In the genomic region with DNA sequence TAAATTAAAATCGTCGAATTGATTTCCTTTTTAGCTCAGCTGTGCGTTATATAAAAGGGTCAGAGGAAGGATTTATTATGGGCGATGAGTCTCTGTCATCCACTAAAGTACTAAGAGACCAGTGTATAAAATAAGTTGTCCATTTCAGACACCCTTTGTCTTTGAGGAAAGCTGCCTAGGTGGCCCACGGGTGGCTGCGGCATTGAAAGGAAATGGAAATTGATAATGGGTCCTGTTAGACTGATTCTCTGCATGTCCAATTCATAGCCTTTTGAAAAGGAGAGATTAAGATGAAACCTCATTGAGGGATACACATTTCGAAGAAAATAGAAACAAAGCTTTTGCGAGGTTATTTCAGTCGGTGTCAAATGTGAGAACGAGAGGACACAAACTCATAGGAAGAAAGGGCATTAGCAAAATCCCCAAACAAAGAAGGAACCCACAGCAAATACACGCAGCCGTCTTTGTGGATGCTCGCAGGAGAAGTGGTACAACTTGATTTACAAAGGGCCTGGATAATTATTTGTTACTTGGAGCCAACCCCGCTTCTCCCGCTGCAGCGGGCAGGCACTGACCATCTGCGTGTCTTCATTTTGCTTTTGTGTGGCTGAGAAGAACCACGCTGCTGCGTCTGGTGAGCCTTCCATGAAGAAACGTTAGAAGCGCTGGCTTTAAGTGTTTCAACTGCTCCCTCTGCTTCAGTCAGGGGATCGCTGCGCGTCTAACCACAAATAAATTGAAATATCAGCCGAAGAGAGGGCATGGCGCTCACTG, we compare ENCODE assay signal across 8 mouse cellular contexts.
DNase-seq lines count a peak whose midpoint lies in the region; ATAC-seq and TF ChIP-seq lines count a peak whose summit lies in the region.

No protein-coding gene starts in this region.

- no peaks in the 10 kb centered on the region for H3K9me3 ChIP-seq in embryonic facial prominence, embryonic 10.5 days
- no peaks in the 10 kb centered on the region for H3K9me3 ChIP-seq in hindbrain, embryonic 16.5 days (ENCODE audit: control insufficient read depth, low read length)

- peak; percentile 30; the same call in 1 of the 2 replicates for ATAC-seq in hindbrain, embryonic 16.5 days

- no peak for TF ChIP-seq POLR2A in olfactory bulb, adult 2 months (IDR thresholded peaks at IDR 0.05; ENCODE audit: insufficient read depth, low read depth, low read length)
- TF ChIP-seq POLR2A in kidney, adult 2 months (IDR thresholded peaks at IDR 0.05; ENCODE audit: low read depth, low read length) = no peak

- peaks cover 10% of the 10 kb centered on the region for H3K4me1 ChIP-seq in embryonic facial prominence, embryonic 10.5 days
- no peaks in the 10 kb centered on the region; the same call in 1 of the 2 replicates for H3K4me1 ChIP-seq in hindbrain, embryonic 16.5 days (ENCODE audit: control insufficient read depth, insufficient read depth, low read depth, low read length)
- H3K4me1 ChIP-seq in olfactory bulb, adult 2 months (ENCODE audit: control insufficient read depth, insufficient read depth, low read length) = peaks cover 3% of the 10 kb centered on the region; the same call in 1 of the 2 replicates
- H3K4me1 ChIP-seq in kidney, adult 2 months (ENCODE audit: control insufficient read depth, insufficient read depth, low read length) = no peaks in the 10 kb centered on the region

- H3K4me3 ChIP-seq in embryonic facial prominence, embryonic 10.5 days = no peak overlapping the region; the same call in 1 of the 2 replicates
- peak overlapping the region; percentile 10; the same call in 1 of the 2 replicates for H3K4me3 ChIP-seq in hindbrain, embryonic 16.5 days (ENCODE audit: low read length)
- peak overlapping the region; percentile 19 for H3K4me3 ChIP-seq in olfactory bulb, adult 2 months (ENCODE audit: insufficient read depth, low read depth, low read length)
- no peak overlapping the region for H3K4me3 ChIP-seq in kidney, adult 2 months (ENCODE audit: insufficient read depth, low read depth, low read length)

- no peaks in the 10 kb centered on the region for H3K36me3 ChIP-seq in embryonic facial prominence, embryonic 10.5 days (replicated peaks)
- H3K36me3 ChIP-seq in hindbrain, embryonic 16.5 days (ENCODE audit: control insufficient read depth, insufficient read depth, low read length) = no peaks in the 10 kb centered on the region
- H3K36me3 ChIP-seq in kidney, adult 2 months (ENCODE audit: control insufficient read depth, insufficient read depth, low read length) = no peaks in the 10 kb centered on the region

- no peak for TF ChIP-seq CTCF in olfactory bulb, adult 2 months (IDR thresholded peaks at IDR 0.05; ENCODE audit: insufficient read depth, low read depth, low read length)
- no peak for TF ChIP-seq CTCF in kidney, adult 2 months (conservative IDR thresholded peaks at IDR 0.05; ENCODE audit: insufficient read depth, insufficient read length, low read depth, low read length)

- WGBS in embryonic facial prominence, embryonic 10.5 days = 68% methylated on average over 26 of the region's 26 CpGs
- 32% methylated on average over 26 of the region's 26 CpGs for WGBS in hindbrain, embryonic 16.5 days
- WGBS in olfactory bulb, adult 2 months = 32% methylated on average over 26 of the region's 26 CpGs
- WGBS in kidney, adult 2 months = 62% methylated on average over 26 of the region's 26 CpGs

- no peaks in the 10 kb centered on the region for H3K27me3 ChIP-seq in embryonic facial prominence, embryonic 10.5 days (replicated peaks; ENCODE audit: low read depth, poor library complexity, severe bottlenecking)
- no peaks in the 10 kb centered on the region for H3K27me3 ChIP-seq in hindbrain, embryonic 16.5 days (replicated peaks; ENCODE audit: control insufficient read depth, insufficient read depth, low read length)
- H3K27me3 ChIP-seq in kidney, adult 2 months (replicated peaks; ENCODE audit: control insufficient read depth, insufficient read depth, low read length) = no peaks in the 10 kb centered on the region

- peak overlapping the region; percentile 36 for H3K27ac ChIP-seq in embryonic facial prominence, embryonic 10.5 days (replicated peaks)
- H3K27ac ChIP-seq in hindbrain, embryonic 16.5 days (ENCODE audit: low read depth, low read length) = 0 out of 2 replicates have a peak overlapping the region, but pooled peaks have one; percentile 3
- H3K27ac ChIP-seq in olfactory bulb, adult 2 months (ENCODE audit: insufficient read depth, low read depth, low read length) = no peak overlapping the region
- H3K27ac ChIP-seq in kidney, adult 2 months (ENCODE audit: insufficient read depth, low read depth, low read length) = no peak overlapping the region

- peak overlapping the region; percentile 48 for H3K9ac ChIP-seq in hindbrain, embryonic 16.5 days (ENCODE audit: low read depth, low read length)

- peak; percentile 5 for DNase-seq in layer of hippocampus, adult 11-12 months (ENCODE audit: low spot score)
- no peak for DNase-seq in layer of hippocampus, adult 9-10 months (ENCODE audit: low spot score)
- peak; percentile 34 for DNase-seq in embryonic facial prominence, embryonic 10.5 days (ENCODE audit: low spot score)
- DNase-seq in adrenal gland, adult 18-20 months (ENCODE audit: low spot score in 2 of 2) = no peak
- DNase-seq in heart, adult 11 months = no peak
- no peak for DNase-seq in kidney, adult 2 months

- H3K4me2 ChIP-seq in hindbrain, embryonic 16.5 days (ENCODE audit: low read length) = peak overlapping the region; percentile 54

Comparison
In these comparisons a context has a peak if more than half of its experiments do, and no peak if none do; other contexts are left out.
1. DNase-seq: peak in layer of hippocampus, adult 11-12 months (single experiment) and embryonic facial prominence, embryonic 10.5 days (single experiment); none in layer of hippocampus, adult 9-10 months (single experiment), adrenal gland, adult 18-20 months (0 of 2), heart, adult 11 months (single experiment) and kidney, adult 2 months (single experiment).
2. H3K27ac ChIP-seq: peak in embryonic facial prominence, embryonic 10.5 days (single experiment) and hindbrain, embryonic 16.5 days (single experiment); none in olfactory bulb, adult 2 months (single experiment) and kidney, adult 2 months (single experiment).
3. H3K4me3 ChIP-seq: peak in hindbrain, embryonic 16.5 days (single experiment) and olfactory bulb, adult 2 months (single experiment); none in embryonic facial prominence, embryonic 10.5 days (single experiment) and kidney, adult 2 months (single experiment).